Mouse (Mus musculus): ENCODE measurements around the gene Rb1.

DNA sequence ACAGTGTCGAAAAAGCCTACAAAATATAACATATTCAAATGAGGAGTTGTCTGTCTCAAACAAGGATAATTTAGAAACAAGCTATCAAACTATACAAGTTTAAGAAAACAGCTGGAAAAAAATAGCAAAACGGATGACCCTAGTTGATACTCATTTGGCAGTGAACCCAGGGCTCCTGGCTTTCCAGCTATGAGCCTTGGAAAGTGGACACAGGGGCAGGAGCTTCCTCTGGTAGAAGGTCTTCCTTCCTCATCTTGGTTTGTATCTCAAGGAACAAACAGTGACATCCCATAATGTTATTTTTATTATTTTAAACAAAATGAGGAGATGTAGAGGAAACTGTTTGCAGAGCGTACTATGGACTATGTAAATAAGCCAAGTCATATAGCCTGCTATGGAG lies 177.5 kb downstream of the Rb1 start:
- TF ChIP-seq CTCF (IDR thresholded peaks at IDR 0.05; ENCODE audit: low read depth, low read length) (no peak), EP300 (IDR thresholded peaks at IDR 0.05; ENCODE audit: insufficient read depth, low read depth, low read length) (no peak), POLR2A (IDR thresholded peaks at IDR 0.05; ENCODE audit: insufficient read depth, low read length) (no peak)
